Mouse (Mus musculus): ENCODE data around the gene Prdm2. TPM values are rescaled to one million over a fixed set of nuclear protein-coding genes. Genes with fewer than 3 reads are reported as not detected.

The Prdm2 gene
- total and polyA plus RNA-seq, 3 experiments: 9.3 to 22.0 (median 20.1) TPM

DNA sequence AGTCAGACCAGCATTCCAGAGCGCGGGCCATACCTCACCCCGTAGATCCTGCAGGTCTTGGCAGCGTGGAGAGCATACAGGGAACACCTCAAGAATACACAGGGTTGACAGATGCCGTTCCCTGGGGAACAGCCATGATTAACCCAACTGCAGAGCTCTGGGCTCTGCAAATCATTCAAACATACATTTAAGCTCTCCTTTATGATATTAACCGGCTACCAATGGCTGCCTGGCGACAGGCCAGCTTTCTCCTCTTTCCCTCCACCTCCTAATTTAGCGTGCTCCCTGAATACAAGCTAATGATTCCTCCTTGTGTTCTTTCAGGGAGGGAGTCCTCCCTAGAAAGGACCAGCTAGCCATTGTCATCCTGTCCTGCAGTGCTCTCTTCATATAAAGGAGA lies 141.0 kb downstream of the Prdm2 start:
- intact Hi-C loops (cut with DNase I): no loop called here
- no peak overlapping the region for H3K9ac ChIP-seq (ENCODE audit: low read depth, low read length)
- no peaks in the 10 kb centered on the region for H3K4me1 ChIP-seq (ENCODE audit: control insufficient read depth, insufficient read depth, low read length)
- H3K79me2 ChIP-seq (replicated peaks; ENCODE audit: control insufficient read depth, insufficient read depth, low read length): no peaks in the 10 kb centered on the region
- H3K36me3 ChIP-seq (ENCODE audit: control insufficient read depth, insufficient read depth, low read length): no peaks in the 10 kb centered on the region
- H3K27me3 ChIP-seq (ENCODE audit: control insufficient read depth, insufficient read depth, low read length): no peaks in the 10 kb centered on the region
- H3K4me3 ChIP-seq: no peak overlapping the region
- WGBS: 44% methylated on average over 8 of the region's 8 CpGs
- no peak for TF ChIP-seq POLR2A (IDR thresholded peaks at IDR 0.05; ENCODE audit: insufficient read depth, low read depth, low read length)
- no peak for TF ChIP-seq EP300 (IDR thresholded peaks at IDR 0.05; ENCODE audit: insufficient read depth, low read depth, low read length)
- no peak for TF ChIP-seq CTCF (IDR thresholded peaks at IDR 0.05)
- no peak for DNase-seq
- no peak overlapping the region for H3K27ac ChIP-seq

DNA sequence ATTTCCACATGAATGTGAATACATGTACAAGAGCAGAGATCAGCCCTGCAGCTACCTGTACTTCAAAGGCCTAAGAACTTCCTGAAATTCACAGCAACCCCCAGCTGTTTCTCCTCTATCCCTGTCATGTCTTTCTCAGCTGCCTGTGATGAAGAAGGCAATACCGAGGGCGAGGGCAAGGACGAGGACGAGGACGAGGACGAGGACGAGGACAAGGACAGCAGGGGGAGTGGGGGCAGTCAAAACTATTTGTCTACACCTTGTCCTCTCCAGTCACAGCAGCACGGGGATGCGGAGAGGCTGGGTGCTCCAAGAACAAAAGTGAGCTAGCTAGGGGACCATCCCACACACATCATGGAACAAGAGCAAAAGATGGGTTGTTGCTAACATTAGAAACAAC lies 145.8 kb downstream of the Prdm2 start:
- H3K27me3 ChIP-seq (ENCODE audit: control insufficient read depth, insufficient read depth, low read length): no peaks in the 10 kb centered on the region
- no peak overlapping the region for H3K27ac ChIP-seq
- intact Hi-C loops (cut with DNase I): no loop called here

DNA sequence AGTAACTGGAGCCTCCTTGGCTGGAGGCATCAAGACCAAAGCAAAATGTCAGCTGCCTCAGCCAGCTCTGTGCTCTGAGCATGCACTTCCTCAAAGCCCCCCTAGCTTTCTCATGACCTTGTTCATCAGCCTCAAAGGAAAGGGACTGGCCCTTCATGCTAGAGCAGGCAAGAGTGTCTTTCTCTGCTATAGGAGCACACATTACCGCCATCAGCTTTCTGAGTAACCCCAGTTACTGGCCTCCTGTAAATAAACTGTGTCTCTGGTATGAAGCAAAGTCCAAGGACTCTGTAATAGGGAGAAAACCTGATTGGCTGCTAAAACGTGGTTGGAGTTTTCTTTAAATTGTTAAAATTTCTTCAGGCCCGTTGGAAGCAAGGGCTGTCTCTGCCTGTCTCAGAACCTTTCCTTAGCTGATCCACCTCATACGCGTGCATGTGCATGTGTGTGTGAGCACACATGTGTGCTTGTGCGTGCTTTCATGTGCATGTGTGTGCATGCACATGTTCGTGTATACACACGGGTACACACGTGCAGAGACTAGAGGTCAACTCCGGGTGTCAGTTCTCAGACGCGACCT lies 153.9 kb downstream of the Prdm2 start:
- no peak for TF ChIP-seq POLR2A (IDR thresholded peaks at IDR 0.05; ENCODE audit: insufficient read depth, low read depth, low read length)
- no peak for TF ChIP-seq CTCF (IDR thresholded peaks at IDR 0.05)
- TF ChIP-seq EP300 (IDR thresholded peaks at IDR 0.05; ENCODE audit: insufficient read depth, low read depth, low read length): no peak
- WGBS: 92% methylated on average over 12 of the region's 12 CpGs
- no peaks in the 10 kb centered on the region for H3K4me1 ChIP-seq (ENCODE audit: control insufficient read depth, insufficient read depth, low read length)

More for the DNA sequence above, 145.8 kb downstream of the Prdm2 start:
- TF ChIP-seq POLR2A (IDR thresholded peaks at IDR 0.05; ENCODE audit: insufficient read depth, low read depth, low read length): no peak
- no peak for TF ChIP-seq EP300 (IDR thresholded peaks at IDR 0.05; ENCODE audit: insufficient read depth, low read depth, low read length)
- TF ChIP-seq CTCF (IDR thresholded peaks at IDR 0.05): no peak
- Histone ChIP-seq H3K4me1 (ENCODE audit: control insufficient read depth, insufficient read depth, low read length) (no peaks in the 10 kb centered on the region), H3K36me3 (ENCODE audit: control insufficient read depth, insufficient read depth, low read length) (no peaks in the 10 kb centered on the region), H3K79me2 (replicated peaks; ENCODE audit: control insufficient read depth, insufficient read depth, low read length) (no peaks in the 10 kb centered on the region), H3K9ac (ENCODE audit: low read depth, low read length) (no peak overlapping the region), H3K4me3 (no peak overlapping the region)
- WGBS: 83% methylated on average over 9 of the region's 9 CpGs
- DNase-seq: no peak

More for the DNA sequence above, 153.9 kb downstream of the Prdm2 start:
- H3K27me3 ChIP-seq (ENCODE audit: control insufficient read depth, insufficient read depth, low read length): no peaks in the 10 kb centered on the region
- no peaks in the 10 kb centered on the region for H3K79me2 ChIP-seq (replicated peaks; ENCODE audit: control insufficient read depth, insufficient read depth, low read length)
- intact Hi-C loops (cut with DNase I): no loop called here
- DNase-seq: no peak
- H3K4me3 ChIP-seq: no peak overlapping the region
- H3K36me3 ChIP-seq (ENCODE audit: control insufficient read depth, insufficient read depth, low read length): no peaks in the 10 kb centered on the region
- H3K9ac ChIP-seq (ENCODE audit: low read depth, low read length): no peak overlapping the region
- no peak overlapping the region for H3K27ac ChIP-seq

Small RNA genes lying within 50 kb of the gene (microRNA-seq; reads per million reads assigned to microRNA genes)
- gene Mir7021: 0 to 0.56 reads per million in 2 experiments

Other genes with a start within 250 kb of the Prdm2 start
- gene Pdpn, start 86.6 kb upstream of the Prdm2 start, total RNA-seq (2021): 1 to 10 TPM; 5.8 TPM
- gene Pdpn, start 86.6 kb upstream of the Prdm2 start, polyA plus RNA-seq (2012; rRNA removed): 2.7 and 5.0 TPM in 2 replicates
- gene Lrrc38, start 136.8 kb upstream of the Prdm2 start, total RNA-seq (2021): not detected
- 0.47 and 1.8 TPM in 2 replicates for gene Lrrc38, start 136.8 kb upstream of the Prdm2 start, polyA plus RNA-seq (2012; rRNA removed)
- gene Pramel1, start 181.4 kb upstream of the Prdm2 start, total RNA-seq (2021): not detected
- not detected in 2 replicates for gene Pramel1, start 181.4 kb upstream of the Prdm2 start, polyA plus RNA-seq (2012; rRNA removed)
- gene Pramef8, start 199.4 kb upstream of the Prdm2 start, total RNA-seq (2021): 1 to 10 TPM; 8.0 to 8.4 TPM
- gene Pramef8, start 199.4 kb upstream of the Prdm2 start, polyA plus RNA-seq (2012; rRNA removed): 4.1 and 10.9 TPM in 2 replicates
- gene Oog4, start 237.3 kb upstream of the Prdm2 start, total RNA-seq (2021): not detected
- gene Oog4, start 237.3 kb upstream of the Prdm2 start, polyA plus RNA-seq (2012; rRNA removed): not detected in 2 replicates